Mouse (Mus musculus) lung, adult 2 months (tissue): ENCODE measurements at regions not wholly inside any gene's neighbourhood (a gene's known extent, or its start where the extent isn't known, plus 50 kb on each side); places are given as distances from the start of the nearest gene placed in this dataset.

Source experiments
- CTCF ChIP-seq: fragments of 200-500 bp; IDR thresholded peaks from 2 replicates; pipeline ENCODE4 v1.5.1; 2011; ENCODE audit warnings: mild to moderate bottlenecking, low read length, control low read depth; ENCODE audit not compliant: insufficient read depth
- POLR2A ChIP-seq: fragments of 200-500 bp; IDR thresholded peaks from 2 replicates; pipeline ENCODE4 v1.6.1; 2011; ENCODE audit warnings: low read depth, mild to moderate bottlenecking, control low read depth, low read length, borderline replicate concordance; ENCODE audit errors: extremely low read depth

- TF ChIP-seq CTCF: no peak
- TF ChIP-seq POLR2A: no peak
Measured at GRCm38 (mm10) chr12:52644059-52644458, 55.1 kb upstream of the Akap6 start.
